Mouse (Mus musculus) left cerebral cortex, adult 11 months (tissue): Measurements from ENCODE around the gene Exoc1.

Experiments
- DNase-seq: peaks from one replicate; pipeline ENCODE4 v3.0.0; 2022; ENCODE audit warnings: low spot score

Exoc1 gene

DNA sequence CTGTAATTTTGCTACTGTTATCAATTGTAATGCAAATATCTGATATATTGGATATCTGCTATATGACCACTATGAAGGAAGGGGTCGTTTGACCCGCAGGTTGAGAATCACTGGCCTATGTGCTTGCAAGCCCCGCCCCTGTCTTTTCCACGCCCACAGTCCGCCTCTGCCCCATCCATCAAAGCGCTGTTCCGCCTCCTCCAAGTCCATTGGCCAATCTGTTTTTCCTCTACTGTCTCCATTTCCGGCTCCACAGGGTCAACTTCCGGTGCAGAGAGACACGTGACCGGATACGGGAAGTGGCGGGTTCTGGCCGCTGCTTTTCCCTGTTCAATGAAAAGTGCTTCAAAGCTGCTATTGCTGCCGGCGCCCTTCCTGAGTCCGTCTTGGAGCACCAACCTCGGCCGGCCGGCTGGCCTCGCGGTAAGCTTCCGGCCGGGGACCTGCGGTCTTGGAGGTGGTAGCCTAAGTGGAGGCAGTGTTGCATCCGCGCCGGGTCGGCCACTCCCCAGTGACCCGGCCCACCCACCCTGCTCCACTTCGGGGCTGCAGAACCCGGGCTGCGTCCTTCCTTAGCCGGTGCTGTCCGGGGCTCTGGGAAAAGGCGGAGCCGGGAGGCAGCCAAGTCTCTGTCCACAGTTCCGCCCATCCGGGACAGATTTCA, at the start of gene Exoc1:
Gene Exoc1 (plus strand): TSS at position 272 of the 664 bp plus-strand sequence.
- peak; percentile 92 for DNase-seq

DNA sequence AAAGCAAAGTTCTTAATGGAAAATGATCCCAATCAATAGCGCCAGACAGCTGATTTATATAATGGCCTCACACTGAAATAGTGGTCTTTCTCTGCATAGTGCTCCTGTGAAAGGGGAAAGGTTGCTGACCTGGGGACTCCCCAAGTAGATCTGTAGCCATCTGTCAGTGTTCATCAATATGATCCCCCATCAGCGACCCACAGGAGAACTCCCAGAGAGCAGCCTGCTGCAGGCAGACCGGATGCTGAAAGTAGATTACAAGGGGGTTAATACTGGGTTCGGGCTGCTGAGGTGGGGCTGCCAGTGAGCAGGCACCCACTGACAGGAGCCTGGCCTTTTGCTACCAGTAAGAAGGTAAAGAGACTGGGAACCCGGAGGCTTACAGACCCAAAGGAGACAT, 45.3 kb upstream of the Exoc1 start, which contains the start of gene Gm7271:
Gene Gm7271 (plus strand): TSS at position 230 of the 400 bp plus-strand sequence.
- no peak for DNase-seq

DNA sequence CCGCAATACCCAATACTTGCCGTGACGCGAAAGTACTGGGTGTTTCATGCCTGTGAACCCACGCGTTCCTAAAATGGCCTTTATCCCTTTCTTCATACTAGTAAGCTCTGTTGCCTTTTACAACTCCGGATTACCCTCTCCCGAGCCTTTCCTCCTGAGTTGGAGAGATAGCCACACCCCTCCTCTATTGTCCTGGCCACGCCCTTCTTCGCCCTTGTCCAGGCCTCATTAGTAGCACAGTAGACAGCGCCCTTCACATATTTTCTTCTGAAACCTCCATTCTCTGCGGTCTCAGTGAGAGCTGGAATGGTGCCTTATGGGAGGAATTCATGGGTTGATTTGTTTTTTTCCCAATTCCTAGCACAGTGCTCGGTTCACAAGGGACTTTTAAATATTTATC, 34.0 kb upstream of the Exoc1 start:
- DNase-seq = no peak

DNA sequence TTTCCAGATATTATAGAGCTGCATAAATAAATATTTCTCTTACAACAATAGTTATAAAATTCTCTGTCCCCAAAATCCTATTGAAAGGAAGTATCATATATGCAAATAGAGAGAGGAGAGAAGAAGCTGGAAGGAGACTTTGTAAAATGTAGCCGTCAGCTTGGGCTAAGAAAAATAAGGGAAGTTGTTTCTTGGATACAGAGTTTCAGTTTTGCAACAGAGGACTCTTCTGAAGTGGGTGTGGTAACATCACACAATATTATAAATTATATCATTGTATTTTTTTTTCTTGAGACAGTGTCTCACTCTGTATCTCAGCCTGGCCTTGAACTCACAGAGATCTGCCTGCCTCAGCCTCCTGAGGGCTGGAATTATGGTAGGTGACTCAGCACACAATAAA, 6.7 kb upstream of the Exoc1 start:
- no peak for DNase-seq

DNA sequence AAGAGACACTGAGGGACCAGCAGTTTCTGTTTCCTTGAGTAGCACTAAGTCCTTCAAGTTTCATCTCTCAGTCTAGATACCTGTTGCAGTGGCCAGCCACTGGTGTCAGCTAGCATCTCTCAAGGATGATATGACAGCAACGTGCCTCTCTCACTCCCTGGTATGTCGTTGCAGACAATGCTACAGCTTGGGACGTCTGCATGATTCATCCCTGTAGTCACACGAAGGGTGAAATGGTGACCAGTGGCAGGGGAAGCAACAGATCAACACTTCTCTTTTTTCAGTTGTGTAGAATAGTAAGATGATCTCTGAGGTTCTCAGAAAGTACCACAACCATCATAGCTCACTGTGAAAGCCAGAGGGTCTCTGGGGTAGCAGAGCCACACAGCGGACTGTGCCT, 4.5 kb upstream of the Exoc1 start:
- DNase-seq = no peak

DNA sequence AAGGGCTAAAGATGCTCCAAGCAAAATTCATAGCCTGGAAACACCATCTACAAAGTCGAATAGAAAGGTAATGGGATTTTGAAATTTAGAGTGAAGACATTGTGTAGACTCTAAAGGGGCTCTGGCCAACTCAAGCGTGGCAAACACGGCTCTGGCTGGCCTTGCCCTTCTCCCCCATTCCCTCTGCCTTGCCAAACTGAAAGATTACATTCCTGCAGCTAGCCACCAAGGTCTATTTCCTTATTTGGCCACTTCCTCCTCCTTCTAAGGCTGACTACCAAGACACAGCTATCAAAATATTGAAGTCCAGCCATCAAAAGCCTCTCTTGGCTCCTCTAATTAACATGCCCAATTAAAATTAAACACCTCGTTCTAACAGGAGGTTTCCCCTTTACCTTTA, 4.0 kb upstream of the Exoc1 start:
- no peak for DNase-seq

DNA sequence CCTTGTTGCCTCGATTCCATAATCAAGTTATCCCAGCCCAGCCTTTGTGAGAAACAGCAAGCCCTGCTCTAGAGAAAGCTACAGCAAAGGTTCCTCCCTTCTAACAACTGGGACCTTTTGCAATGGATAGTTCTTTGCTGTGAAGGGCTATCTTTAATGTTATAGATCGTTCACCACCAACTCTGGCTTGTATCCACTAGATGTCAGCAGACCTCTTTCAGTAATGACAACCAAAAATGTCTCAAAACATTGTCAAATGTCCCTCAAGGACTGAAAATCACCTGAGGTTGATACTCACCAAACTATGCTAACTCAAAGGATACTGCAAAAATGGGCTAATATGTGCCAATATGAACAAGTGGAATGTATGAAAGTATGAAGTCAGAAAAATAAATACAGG, 3.3 kb upstream of the Exoc1 start:
- no peak for DNase-seq

DNA sequence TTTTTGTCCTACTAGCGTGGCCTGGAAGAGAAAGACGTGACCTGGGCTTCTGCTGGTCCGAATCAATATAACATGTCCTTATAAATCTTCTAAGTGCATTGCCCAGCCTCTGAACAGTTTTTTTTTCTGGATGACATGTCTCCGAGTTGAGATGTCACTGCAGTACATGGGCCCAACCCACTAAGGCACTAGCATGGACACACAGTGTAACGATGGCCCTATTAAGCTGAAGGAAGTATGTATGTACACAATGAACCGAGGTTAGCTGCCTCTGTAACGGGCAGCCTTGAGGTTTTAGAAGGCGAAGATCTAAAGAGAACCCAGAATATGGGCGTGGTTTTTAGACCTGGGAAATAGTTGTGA, 574 bp downstream of the Exoc1 start:
- DNase-seq = no peak

DNA sequence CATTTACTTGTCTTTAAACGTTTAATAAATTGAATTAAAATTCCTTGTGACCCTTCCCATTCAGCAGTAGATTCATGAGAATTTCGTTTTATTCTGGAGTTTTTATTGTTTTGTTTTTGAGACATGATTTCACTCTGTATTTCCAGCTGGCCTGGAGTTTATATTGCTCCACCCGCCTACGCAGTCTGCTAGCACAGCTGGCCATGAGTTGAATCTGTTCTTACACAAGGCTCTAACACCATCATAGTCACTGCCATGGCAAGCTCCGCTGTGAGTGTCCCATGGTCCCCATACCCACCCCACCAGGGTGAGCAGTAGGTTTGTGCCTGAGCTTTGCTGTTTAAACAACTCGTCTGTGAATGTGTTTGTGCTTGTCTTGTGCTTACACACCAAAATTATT, 4.1 kb downstream of the Exoc1 start:
- DNase-seq = no peak

DNA sequence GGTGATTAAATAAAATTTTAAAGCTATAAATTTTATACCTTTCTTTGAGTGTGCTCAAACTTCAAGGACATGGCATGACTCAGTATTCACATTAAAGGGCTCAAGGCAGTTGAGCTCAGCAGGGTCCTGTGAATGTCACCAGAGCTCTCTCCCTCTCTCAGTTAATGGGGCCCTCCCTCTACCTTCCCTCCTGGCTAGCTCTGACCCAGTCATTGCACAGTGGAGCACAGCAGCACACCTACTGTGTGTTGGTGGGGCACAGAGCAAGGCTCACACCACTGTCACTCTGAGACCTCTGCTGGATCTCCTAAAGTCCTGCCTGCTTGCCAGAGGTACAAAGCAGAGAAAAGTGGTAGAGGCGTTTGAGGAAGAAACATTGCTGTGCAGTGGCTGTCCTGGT, 7.1 kb downstream of the Exoc1 start:
- DNase-seq = no peak

DNA sequence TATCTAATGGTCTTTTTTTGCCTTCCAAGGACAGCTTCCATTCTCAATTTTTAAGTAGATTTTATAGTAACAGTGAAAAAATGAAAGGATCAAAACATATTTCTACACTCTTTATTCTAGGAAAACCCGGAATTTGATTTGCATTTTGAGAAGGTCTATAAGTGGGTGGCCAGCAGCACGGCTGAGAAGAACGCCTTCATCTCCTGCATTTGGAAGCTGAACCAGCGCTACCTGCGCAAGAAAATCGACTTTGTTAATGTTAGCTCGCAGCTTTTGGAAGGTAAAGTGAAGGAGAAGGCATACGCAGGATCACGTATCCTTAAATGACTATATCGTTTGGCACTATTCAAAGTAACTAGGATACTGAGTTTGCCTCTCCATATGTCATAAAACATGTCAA, 8.5 kb downstream of the Exoc1 start:
- DNase-seq = no peak

DNA sequence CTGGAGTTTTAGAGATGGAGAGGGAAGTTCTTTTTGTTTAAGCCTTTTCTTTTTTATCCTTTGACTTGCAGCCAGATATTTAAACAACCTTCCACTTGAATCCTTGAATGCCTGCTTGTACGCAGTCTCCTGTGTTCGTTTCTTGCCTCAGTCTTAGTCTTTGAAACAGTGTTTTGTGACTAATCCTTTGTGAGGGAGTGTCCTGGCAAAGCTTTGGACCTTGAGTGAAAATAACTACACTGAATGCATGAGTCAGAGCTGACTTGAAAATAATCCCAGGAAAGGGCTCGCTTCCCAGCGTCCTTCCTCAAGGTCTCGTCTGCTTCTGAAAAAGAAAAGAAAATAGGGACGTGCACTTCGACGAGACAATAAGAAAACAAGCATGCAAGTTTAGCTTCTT, 11.1 kb downstream of the Exoc1 start:
- peak; percentile 41 for DNase-seq

DNA sequence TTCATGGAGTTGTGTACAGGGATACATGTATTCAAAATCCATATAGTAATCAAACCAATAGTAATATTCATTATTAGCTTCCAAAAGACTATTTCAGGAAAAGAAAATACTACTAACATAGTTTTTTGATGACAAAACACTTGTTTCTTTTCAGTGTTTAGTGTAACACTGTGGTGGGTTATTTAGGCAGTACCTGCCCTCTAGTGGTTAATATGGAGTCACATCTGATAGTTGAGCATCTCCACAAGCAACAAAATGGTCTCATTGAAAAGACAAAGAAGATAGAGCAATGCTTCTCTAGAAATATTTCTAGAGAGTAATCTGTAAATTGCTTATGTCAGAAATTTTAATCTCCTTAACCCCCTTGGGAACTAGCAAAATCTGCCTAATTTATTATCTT, 11.7 kb downstream of the Exoc1 start:
- no peak for DNase-seq

DNA sequence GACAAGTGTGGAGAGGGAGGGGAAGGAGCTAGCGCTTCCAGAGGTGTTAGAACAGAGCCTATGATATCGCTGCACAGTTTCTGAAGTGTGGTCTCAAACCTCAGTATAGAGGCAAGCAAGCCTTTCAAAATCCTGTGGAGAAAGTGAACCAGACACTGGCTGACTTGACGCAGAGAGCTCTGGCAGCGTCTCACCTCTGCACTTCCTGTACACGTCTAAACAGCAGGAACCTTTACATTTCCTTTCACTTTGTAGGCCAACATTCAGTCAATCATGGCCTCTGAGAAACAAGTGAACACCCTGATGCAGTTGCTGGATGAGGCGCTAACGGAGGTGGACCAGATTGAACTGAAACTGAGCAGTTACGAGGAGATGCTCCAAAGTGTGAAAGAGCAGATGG, 14.1 kb downstream of the Exoc1 start:
- no peak for DNase-seq

DNA sequence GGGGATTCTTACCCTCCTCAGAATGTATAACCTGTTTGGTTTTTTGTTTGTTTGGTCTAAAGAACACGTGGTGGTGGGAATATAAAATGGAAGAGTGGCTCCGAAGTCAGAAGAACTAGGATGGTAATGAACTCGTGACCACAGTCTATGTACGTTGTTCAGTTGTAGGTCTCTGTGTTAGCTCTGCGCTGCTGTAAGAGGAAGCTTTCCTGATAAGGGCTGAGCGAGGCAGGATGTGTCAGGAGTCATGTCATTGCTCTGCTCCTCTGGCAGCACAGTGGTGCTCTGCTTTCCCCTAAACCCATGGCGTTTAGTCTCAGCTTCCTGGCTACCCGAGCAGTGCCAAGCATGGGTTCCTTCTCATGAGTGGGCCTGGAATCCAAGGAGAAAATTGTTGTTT, 21.3 kb downstream of the Exoc1 start:
- DNase-seq = no peak

DNA sequence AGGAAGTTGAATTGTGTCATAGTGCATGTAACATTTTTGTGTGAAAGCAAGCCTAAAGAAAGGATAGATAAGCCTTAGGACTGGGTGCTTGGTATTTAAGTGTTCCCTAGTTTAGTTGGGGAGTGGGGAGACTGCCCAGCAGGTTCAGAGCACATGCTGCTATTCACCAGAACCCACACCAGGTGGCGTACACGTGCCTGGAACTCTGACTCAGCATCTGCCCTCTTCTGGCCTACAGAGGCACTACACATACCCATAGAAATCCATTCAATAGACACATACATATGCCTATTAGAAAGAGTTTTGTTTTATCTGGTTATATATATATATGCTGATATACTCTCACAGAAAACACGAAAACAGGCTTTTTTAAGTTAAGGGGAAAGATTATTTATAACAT, 36.2 kb downstream of the Exoc1 start:
- DNase-seq = peak; percentile 21

DNA sequence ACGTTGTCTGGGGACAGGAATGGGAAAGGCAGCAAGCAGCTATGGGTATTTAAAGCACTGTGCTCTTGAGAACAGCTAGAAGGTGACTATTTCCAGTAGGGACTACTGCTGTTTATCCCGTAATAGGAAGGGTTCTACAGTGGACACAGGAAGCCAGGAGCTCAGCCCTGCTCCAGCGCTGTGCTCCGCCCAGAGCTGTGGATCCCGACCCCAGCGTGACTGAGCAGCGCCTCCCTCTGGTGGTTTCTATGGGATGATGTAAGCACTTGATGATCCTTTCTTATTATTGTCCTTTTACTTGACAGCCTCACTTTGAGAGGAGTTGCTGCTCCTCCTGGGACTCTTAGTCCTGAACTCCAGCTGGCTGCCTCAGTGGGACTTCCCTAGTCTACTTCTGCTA, 45.1 kb downstream of the Exoc1 start:
- no peak for DNase-seq

DNA sequence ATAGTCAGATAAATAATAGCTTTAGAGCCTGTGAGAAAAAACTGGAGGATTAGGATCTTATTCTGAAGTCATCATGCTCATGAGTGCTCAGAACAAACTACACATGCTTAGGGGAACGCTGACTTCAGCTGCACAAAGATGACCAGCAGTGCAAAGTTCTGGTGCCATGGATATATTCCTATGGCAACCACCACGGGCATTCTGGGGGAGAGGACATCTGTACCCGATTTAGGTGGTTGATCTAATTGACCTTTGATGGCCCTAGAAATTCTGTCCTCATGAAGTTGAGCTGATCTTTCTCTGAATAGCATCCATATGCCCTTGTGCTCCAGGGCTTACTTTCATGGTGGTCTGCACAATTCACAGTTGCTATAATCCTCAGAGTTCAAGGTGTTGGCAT, 47.9 kb downstream of the Exoc1 start:
- DNase-seq = no peak

DNA sequence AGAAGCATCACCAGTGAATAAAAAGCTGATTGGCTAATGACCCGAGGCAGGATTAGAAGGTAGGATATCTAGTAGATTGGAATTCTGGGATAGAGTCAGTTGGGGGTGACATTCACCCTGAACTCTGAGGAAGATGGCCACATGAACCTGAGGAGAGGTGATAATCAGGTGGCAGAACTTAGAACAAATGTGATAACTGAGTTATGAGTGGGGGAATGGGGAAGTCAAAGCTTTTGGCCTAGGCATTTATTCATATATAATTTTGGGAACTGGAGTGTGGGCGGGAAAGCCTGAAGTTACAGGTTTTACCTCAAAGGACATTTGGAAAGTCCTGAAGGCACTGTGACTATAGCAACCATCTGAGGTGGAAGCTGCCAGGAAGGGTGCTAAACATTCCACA, 56.3 kb downstream of the Exoc1 start:
- DNase-seq = no peak

DNA sequence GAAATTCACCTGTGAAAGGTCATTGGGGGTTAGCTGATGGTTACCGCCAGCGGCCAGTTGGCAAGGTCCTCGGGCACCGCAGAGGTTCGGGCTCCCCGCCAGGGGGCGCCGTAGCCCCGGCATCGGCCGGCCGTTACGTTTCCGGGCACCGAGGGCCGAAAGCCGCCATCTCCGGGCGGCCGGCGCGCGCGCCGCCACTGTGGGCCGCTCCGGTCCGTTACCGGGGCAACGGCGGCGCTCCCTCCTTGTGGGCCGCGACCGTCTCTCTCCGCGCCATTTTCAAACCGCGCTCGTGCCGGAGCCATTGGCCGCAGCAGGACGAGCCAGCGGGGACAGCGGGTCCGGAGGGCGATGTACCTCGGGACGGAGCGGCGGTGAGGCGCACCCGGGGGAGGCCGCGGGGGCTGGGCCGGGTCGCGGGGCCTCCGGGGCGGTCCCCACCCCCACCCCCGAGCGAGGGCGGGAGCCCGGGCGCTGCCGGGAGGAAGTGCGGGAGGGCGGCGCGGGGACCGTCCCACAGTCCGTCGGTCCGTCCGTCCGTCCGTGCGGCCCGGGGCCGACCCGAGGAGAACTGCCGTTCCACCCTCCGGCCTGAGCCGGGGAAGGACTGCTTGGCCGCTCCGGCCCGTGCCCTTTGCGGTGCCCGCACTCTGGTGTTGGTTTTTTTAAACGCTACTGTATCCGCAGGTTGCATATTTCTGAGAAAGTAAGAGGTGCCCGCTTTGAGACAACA, 59.6 kb downstream of the Exoc1 start, which contains the start of gene Cep135:
Gene Cep135 (plus strand): TSS at position 148 of the 733 bp plus-strand sequence.
- peak; percentile 55 for DNase-seq

DNA sequence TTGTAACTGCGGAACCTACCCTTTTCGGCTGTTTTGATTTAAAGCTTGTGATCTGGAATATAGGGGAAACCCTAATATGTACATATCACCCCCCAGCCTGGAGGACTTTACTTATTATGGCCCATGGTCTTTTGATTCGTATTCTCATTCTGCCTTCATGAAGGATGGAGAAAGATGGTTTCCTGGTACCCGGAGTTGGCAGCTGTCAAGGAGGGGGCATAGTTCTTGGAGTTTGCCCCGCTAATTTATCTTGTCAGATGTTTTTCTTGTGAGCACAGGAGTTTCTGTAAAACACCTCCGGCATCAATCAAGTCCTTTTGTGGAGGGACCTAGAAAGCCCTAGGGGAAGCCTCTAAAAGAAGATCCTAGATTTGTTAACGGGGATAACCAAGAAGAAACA, 60.2 kb downstream of the Exoc1 start:
- DNase-seq = no peak

DNA sequence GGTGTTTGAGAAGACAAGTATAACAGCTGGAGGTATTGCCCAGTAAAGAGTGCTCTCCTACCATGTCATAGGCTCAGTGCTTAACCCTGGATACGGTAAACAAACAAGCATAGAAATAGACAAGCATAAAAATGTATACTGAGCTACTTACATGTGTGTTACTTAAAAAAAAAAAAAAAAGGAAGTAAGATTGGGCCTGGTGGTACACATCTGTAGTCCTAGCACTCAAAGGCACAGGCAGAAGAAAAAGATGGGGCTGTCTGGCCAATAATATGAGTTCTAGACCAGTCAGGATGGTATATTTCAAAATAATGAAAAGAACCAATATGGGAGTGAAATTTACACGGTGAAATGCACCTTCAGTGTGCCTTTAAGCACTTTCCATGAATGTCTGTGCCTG, 60.9 kb downstream of the Exoc1 start:
- DNase-seq = no peak

DNA sequence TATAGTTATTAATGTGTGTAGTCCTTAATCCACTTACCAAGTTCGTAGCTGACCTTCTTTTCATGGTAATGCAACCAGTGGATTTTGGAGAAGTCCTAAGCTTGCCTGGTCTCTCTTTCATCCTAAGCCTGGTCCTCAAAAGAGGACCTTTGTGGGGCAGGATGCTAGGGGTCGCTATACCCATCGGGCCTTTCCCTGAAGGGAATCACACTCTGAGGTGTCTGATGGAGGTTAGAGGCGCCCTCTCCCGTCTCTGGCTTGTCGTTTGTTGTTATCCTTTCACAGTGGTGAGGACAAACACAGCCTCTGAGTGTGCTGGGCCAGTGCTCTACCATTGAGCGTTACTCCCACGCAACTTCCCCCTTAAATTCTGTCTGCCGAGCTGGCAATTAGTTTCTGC, 62.8 kb downstream of the Exoc1 start:
- DNase-seq = no peak
